7 mouse cellular contexts compared by ENCODE assay signal in the genomic region with DNA sequence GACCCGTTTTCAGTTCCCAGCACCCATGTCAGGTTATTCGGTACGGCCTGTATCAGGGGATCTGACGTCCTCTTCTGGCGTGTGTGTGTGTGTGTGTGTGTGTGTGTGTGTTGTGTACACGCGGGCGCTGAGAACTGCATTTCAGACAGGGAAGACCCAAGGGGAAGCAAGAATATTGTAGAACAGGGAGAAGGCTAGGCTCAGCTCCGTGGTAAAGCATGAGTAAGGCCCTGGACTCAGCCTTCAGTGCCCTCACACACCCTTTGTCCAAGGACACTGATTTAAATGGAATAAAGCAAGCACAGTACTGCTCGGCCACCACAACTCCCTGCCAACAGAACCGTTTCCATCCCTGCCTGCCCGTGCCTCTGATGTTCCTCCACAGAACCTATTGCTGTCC. TPM values are rescaled to one million over a fixed set of nuclear protein-coding genes. Genes with fewer than 3 reads are reported as not detected.
DNase-seq lines count a peak whose midpoint lies in the region; ATAC-seq and TF ChIP-seq lines count a peak whose summit lies in the region.

No protein-coding gene starts in this region.

- H3K36me3 ChIP-seq in hindbrain, embryonic 11.5 days (ENCODE audit: control insufficient read depth, insufficient read depth, low read length) = no peaks in the 10 kb centered on the region
- H3K36me3 ChIP-seq in liver, embryonic 13.5 days = peaks cover 37% of the 10 kb centered on the region
- no peaks in the 10 kb centered on the region for H3K36me3 ChIP-seq in stomach, postnatal 0 days (ENCODE audit: control insufficient read depth, insufficient read depth, low read length)

- H3K4me2 ChIP-seq in hindbrain, embryonic 11.5 days (replicated peaks; ENCODE audit: low read depth, low read length) = peak overlapping the region; percentile 55
- peak overlapping the region; percentile 91 for H3K4me2 ChIP-seq in liver, embryonic 13.5 days
- peak overlapping the region; percentile 66 for H3K4me2 ChIP-seq in stomach, postnatal 0 days (replicated peaks; ENCODE audit: low read depth)

- TF ChIP-seq POLR2A in cortical plate, adult 2 months (IDR thresholded peaks at IDR 0.05; ENCODE audit: extremely low read depth, insufficient read depth, low read length) = no peak

- ATAC-seq in hindbrain, embryonic 11.5 days (ENCODE audit: low FRiP score) = no peak
- ATAC-seq in liver, embryonic 13.5 days (ENCODE audit: low read depth) = no peak
- peak; percentile 12; the same call in 1 of the 2 replicates for ATAC-seq in stomach, postnatal 0 days (ENCODE audit: low FRiP score, low TSS enrichment)

- WGBS in hindbrain, embryonic 11.5 days = 5% methylated on average over 12 of the region's 12 CpGs
- 2% methylated on average over 12 of the region's 12 CpGs for WGBS in liver, embryonic 13.5 days (ENCODE audit: insufficient replicate concordance)
- 2% methylated on average over 12 of the region's 12 CpGs for WGBS in stomach, postnatal 0 days

- H3K27me3 ChIP-seq in hindbrain, embryonic 11.5 days (ENCODE audit: control insufficient read depth, insufficient read depth, low read length) = no peaks in the 10 kb centered on the region
- H3K27me3 ChIP-seq in liver, embryonic 13.5 days = no peaks in the 10 kb centered on the region
- no peaks in the 10 kb centered on the region for H3K27me3 ChIP-seq in stomach, postnatal 0 days (ENCODE audit: control insufficient read depth, insufficient read depth, low read length)

- no peak for TF ChIP-seq EP300 in stomach, postnatal 0 days (optimal IDR thresholded peaks at IDR 0.05)

- peaks cover 2% of the 10 kb centered on the region; the same call in 1 of the 2 replicates for H3K4me1 ChIP-seq in cortical plate, adult 2 months (ENCODE audit: control insufficient read depth, insufficient read depth, low read length)
- no peaks in the 10 kb centered on the region for H3K4me1 ChIP-seq in hindbrain, embryonic 11.5 days (replicated peaks; ENCODE audit: control insufficient read depth, insufficient read depth, low read length)
- peaks cover 46% of the 10 kb centered on the region for H3K4me1 ChIP-seq in liver, embryonic 13.5 days (replicated peaks)
- peaks cover 5% of the 10 kb centered on the region; the same call in 1 of the 2 replicates for H3K4me1 ChIP-seq in stomach, postnatal 0 days (replicated peaks; ENCODE audit: control insufficient read depth, insufficient read depth)

- TF ChIP-seq CTCF in cortical plate, adult 2 months (IDR thresholded peaks at IDR 0.05; ENCODE audit: extremely low read depth, insufficient read depth, low read length) = no peak
- TF ChIP-seq CTCF in stomach, postnatal 0 days (IDR thresholded peaks at IDR 0.05; ENCODE audit: low read depth) = no peak

- peak overlapping the region; percentile 62 for H3K9ac ChIP-seq in hindbrain, embryonic 11.5 days (ENCODE audit: low read depth, low read length)
- H3K9ac ChIP-seq in liver, embryonic 13.5 days = peak overlapping the region; percentile 86
- H3K9ac ChIP-seq in stomach, postnatal 0 days (ENCODE audit: low read length) = peak overlapping the region; percentile 63

- peak; percentile 8 to 13 for DNase-seq in thymus, postnatal 36 days
- no peak for DNase-seq in thymus, postnatal 14 days
- DNase-seq in hindbrain, embryonic 11.5 days (ENCODE audit: low spot score) = no peak
- DNase-seq in liver, embryonic 13.5 days = no peak
- DNase-seq in stomach, postnatal 0 days (ENCODE audit: low spot score) = peak; percentile 31
- DNase-seq in frontal cortex, postnatal 36 days (ENCODE audit: low spot score in 2 of 2) = no peak

- H3K27ac ChIP-seq in cortical plate, adult 2 months (ENCODE audit: insufficient read depth, low read length) = no peak overlapping the region
- H3K27ac ChIP-seq in hindbrain, embryonic 11.5 days (ENCODE audit: low read depth, low read length) = peak overlapping the region; percentile 77; the same call in 1 of the 2 replicates
- H3K27ac ChIP-seq in liver, embryonic 13.5 days = peak overlapping the region; percentile 87
- H3K27ac ChIP-seq in stomach, postnatal 0 days (replicated peaks) = peak overlapping the region; percentile 87

- no peaks in the 10 kb centered on the region for H3K9me3 ChIP-seq in hindbrain, embryonic 11.5 days (ENCODE audit: control insufficient read depth, low read length)
- H3K9me3 ChIP-seq in liver, embryonic 13.5 days (replicated peaks) = no peaks in the 10 kb centered on the region
- no peaks in the 10 kb centered on the region for H3K9me3 ChIP-seq in stomach, postnatal 0 days (ENCODE audit: control insufficient read depth, low read length)

- peak overlapping the region; percentile 67 for H3K4me3 ChIP-seq in cortical plate, adult 2 months (ENCODE audit: insufficient read depth, low read length)
- peak overlapping the region; percentile 92 for H3K4me3 ChIP-seq in hindbrain, embryonic 11.5 days (ENCODE audit: low read depth, low read length)
- H3K4me3 ChIP-seq in liver, embryonic 13.5 days (replicated peaks) = peak overlapping the region; percentile 74
- peak overlapping the region; percentile 64 for H3K4me3 ChIP-seq in stomach, postnatal 0 days (ENCODE audit: low read depth, low read length)

RNA-seq across cellular contexts. Expression of gene Yars, which starts 1.0 kb away (rescaled TPM):
- 76.3 and 79.9 TPM in 2 replicates for polyA plus RNA-seq in cortical plate, adult 2 months (2012; rRNA removed)
- polyA plus RNA-seq in hindbrain, embryonic 11.5 days (2014; fragmentation: Nextera tagmentation; extraction: Ambion mirVana) = 102 and 109 TPM in 2 replicates
- 69.9 and 78.8 TPM in 2 replicates for polyA plus RNA-seq in liver, embryonic 13.5 days (2015; fragmentation: Nextera tagmentation; extraction: Ambion mirVana)
- 41.3 and 44.2 TPM in 2 replicates for polyA plus RNA-seq in stomach, postnatal 0 days (2015; fragmentation: Nextera tagmentation; extraction: Ambion mirVana)

RNA-seq across cellular contexts. Expression of gene S100pbp, which starts 1.0 kb away (rescaled TPM):
- 24.3 and 24.4 TPM in 2 replicates for polyA plus RNA-seq in cortical plate, adult 2 months (2012; rRNA removed)
- polyA plus RNA-seq in hindbrain, embryonic 11.5 days (2014; fragmentation: Nextera tagmentation; extraction: Ambion mirVana) = 19.9 and 20.7 TPM in 2 replicates
- 5.8 and 7.4 TPM in 2 replicates for polyA plus RNA-seq in liver, embryonic 13.5 days (2015; fragmentation: Nextera tagmentation; extraction: Ambion mirVana)
- polyA plus RNA-seq in stomach, postnatal 0 days (2015; fragmentation: Nextera tagmentation; extraction: Ambion mirVana) = 3.7 and 4.5 TPM in 2 replicates

RNA-seq across cellular contexts. Expression of gene Fndc5, which starts 53.7 kb away (rescaled TPM):
- 72.0 and 76.5 TPM in 2 replicates for polyA plus RNA-seq in cortical plate, adult 2 months (2012; rRNA removed)
- polyA plus RNA-seq in hindbrain, embryonic 11.5 days (2014; fragmentation: Nextera tagmentation; extraction: Ambion mirVana) = 2.5 and 3.2 TPM in 2 replicates
- polyA plus RNA-seq in liver, embryonic 13.5 days (2015; fragmentation: Nextera tagmentation; extraction: Ambion mirVana) = 1.1 TPM in 2 replicates
- polyA plus RNA-seq in stomach, postnatal 0 days (2015; fragmentation: Nextera tagmentation; extraction: Ambion mirVana) = 2.0 and 2.4 TPM in 2 replicates

Comparison
In these comparisons a context has a peak if more than half of its experiments do, and no peak if none do; other contexts are left out.
1. DNase-seq: peak in thymus, postnatal 36 days (2 of 2) and stomach, postnatal 0 days (single experiment); none in thymus, postnatal 14 days (single experiment), hindbrain, embryonic 11.5 days (single experiment), liver, embryonic 13.5 days (single experiment) and frontal cortex, postnatal 36 days (0 of 2).
2. RNA of gene Fndc5, which starts 53.7 kb away (polyA plus RNA-seq): 72.0 to 76.5 TPM in cortical plate, adult 2 months; 2.5 to 3.2 TPM in hindbrain, embryonic 11.5 days, 2.0 to 2.4 TPM in stomach, postnatal 0 days and 1.1 TPM in liver, embryonic 13.5 days; every median in the first group is over 10 times any median in the second.
3. Peak in every context shown above with its lines, with median percentiles within 50 percentile points of each other: H3K4me3 ChIP-seq, H3K4me2 ChIP-seq and H3K9ac ChIP-seq.